Comparison of ENCODE assay signal across 14 mouse cellular contexts in the genomic region with DNA sequence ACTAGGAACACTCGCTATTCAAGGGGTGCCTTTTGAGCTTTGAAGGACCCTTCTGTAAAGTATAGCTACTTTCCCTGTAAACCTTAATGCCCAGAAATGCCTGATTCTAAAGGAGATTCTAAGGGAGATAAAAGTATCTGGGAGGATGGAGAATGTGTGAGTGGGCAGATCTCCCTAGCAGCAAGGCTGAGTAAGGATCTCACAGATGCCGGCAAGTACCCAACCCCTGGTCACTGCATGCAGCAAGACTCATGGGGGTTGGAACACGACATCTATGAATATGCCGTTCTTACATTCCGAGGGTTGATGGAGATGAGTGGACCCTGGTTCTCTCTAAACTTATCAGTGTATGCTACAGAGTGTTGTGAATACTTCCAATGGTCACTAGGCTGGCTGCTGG.
A peak's percentile ranks its signal among the peaks of the same experiment; 100 is the strongest.
DNase-seq lines count a peak whose midpoint lies in the region.
"Had no signal": no experiment of that assay in that cellular context is flagged by ENCODE, and none has a peak within 500 bp of the region (broad histone marks: within the 10 kb centered on the region; RNA-seq: fewer than 3 reads in every experiment).

No protein-coding gene starts in this region.

- peak; percentile 60 for DNase-seq in brain, adult 2 months (ENCODE audit: low read depth, low spot score)
- no peak for DNase-seq in kidney, postnatal 14 days
- DNase-seq: adrenal gland, adult 2 months; adrenal gland, adult 8-10 months; adrenal gland, postnatal 10 days; adrenal gland, postnatal 14 days; adrenal gland, postnatal 25 days; adrenal gland, postnatal 36 days; B cell, adult 2 months; cerebellum, adult 11 months; cerebellum, adult 11-12 months; cerebellum, adult 18-20 months; cerebellum, adult 2 months; cerebellum, adult 8-10 months had no signal
